Mouse (Mus musculus) mouse embryonic stem cell (cell line): ENCODE results near the gene Pde6d.

Experiments used
- in situ Hi-C, 2 experiments: fragments of 300-500 bp; cut with MboI; formaldehyde crosslinking; loops; 1 replicate in 1 of 2; 3 replicates in 1 of 2; pipeline ENCODE4 v1.14.3; 2019 to 2020; ENCODE audit warnings: low sequenced_read_pairs in 2 of 2, low pct_unique_long_range_greater_than_20kb in 1 of 2, mixed read lengths in 1 of 2; ENCODE audit not compliant: unreplicated experiment in 1 of 2

The Pde6d gene

GRCm38 (mm10) chr1:86580426-86580825, 2.0 kb downstream of the Pde6d start:
- in situ Hi-C loops, result no loop called here

GRCm38 (mm10) chr1:86571941-86572340, 10.5 kb downstream of the Pde6d start:
- in situ Hi-C loops, result no loop called here

- in situ Hi-C loops, result no loop called here
Measured at GRCm38 (mm10) chr1:86571381-86571780, 11.0 kb downstream of the Pde6d start.

GRCm38 (mm10) chr1:86569292-86569860, 13.1 kb downstream of the Pde6d start:
- in situ Hi-C loops, result no loop called here

- in situ Hi-C loops, result no loop called here
Measured at GRCm38 (mm10) chr1:86568409-86568808, 14.0 kb downstream of the Pde6d start.

- in situ Hi-C loops, result no loop called here
Measured at GRCm38 (mm10) chr1:86562663-86563062, 19.8 kb downstream of the Pde6d start.

- in situ Hi-C loops, result no loop called here
Measured at GRCm38 (mm10) chr1:86559232-86559631, 23.2 kb downstream of the Pde6d start.

GRCm38 (mm10) chr1:86557872-86558271, 24.6 kb downstream of the Pde6d start:
- in situ Hi-C loops, result no loop called here

- in situ Hi-C loops, result no loop called here
Measured at GRCm38 (mm10) chr1:86555665-86556064, 26.8 kb downstream of the Pde6d start.

- in situ Hi-C loops, result no loop called here
Measured at GRCm38 (mm10) chr1:86551877-86552276, 30.6 kb downstream of the Pde6d start.

GRCm38 (mm10) chr1:86551299-86551698, 31.1 kb downstream of the Pde6d start:
- in situ Hi-C loops, result no loop called here

GRCm38 (mm10) chr1:86546797-86547196, 35.6 kb downstream of the Pde6d start:
- in situ Hi-C loops, result no loop called here

GRCm38 (mm10) chr1:86542584-86542983, 39.8 kb downstream of the Pde6d start:
- in situ Hi-C loops, result no loop called here

- in situ Hi-C loops, result loop anchor here in 1 of 2 experiments (5.0 kb wide), 1 partner anchor 37 kb away; no protein-coding TSS in a partner anchor
Measured at GRCm38 (mm10) chr1:86539583-86539982, 42.8 kb downstream of the Pde6d start.

- in situ Hi-C loops, result loop anchor here in 1 of 2 experiments (5.0 kb wide), 1 partner anchor 36 kb away; no protein-coding TSS in a partner anchor
Measured at GRCm38 (mm10) chr1:86538383-86538782, 44.0 kb downstream of the Pde6d start.

GRCm38 (mm10) chr1:86533411-86534130, 48.9 kb downstream of the Pde6d start:
- in situ Hi-C loops, result no loop called here

GRCm38 (mm10) chr1:86532362-86533051, 49.9 kb downstream of the Pde6d start:
- in situ Hi-C loops, result no loop called here

- in situ Hi-C loops, result no loop called here
Measured at GRCm38 (mm10) chr1:86531547-86532321, 50.7 kb downstream of the Pde6d start.
